Mouse (Mus musculus): ENCODE data around the gene Ubl7.

DNA sequence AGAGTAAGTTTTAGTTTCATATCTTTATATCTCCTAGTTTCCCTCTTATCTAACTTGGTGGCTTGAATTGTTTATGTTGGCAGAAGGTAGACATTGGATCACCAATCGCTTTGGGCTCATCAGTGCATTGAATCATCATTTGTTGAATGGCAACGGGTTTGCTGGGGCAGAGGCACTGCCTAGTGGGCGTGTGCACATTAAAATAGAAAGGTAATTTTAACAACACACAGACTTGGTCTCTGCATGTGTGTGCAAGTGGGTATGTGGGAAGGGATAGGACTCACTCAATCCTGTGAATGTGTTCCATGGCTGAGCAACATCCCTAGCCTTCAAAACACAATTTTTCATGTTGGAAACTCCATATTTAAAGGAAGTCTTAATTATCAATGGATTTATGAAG is 35.8 kb upstream of the Ubl7 start:
- TF ChIP-seq MYC (IDR thresholded peaks at IDR 0.05; ENCODE audit: low read depth, low read length) = no peak
- TF ChIP-seq CTCF (conservative IDR thresholded peaks at IDR 0.05 in 1 of 2, IDR thresholded peaks at IDR 0.05 in 1 of 2; ENCODE audit: low read depth in 2 of 2, low read length in 2 of 2) = no peak
- no peak for TF ChIP-seq RCOR1 (conservative IDR thresholded peaks at IDR 0.05; ENCODE audit: low read depth, low read length)
- no peak for TF ChIP-seq ZC3H11A (IDR thresholded peaks at IDR 0.05; ENCODE audit: low read depth, low read length)
- TF ChIP-seq POLR2A (IDR thresholded peaks at IDR 0.05; ENCODE audit: low read depth, low read length) = no peak
- no peak for TF ChIP-seq SIN3A (IDR thresholded peaks at IDR 0.05; ENCODE audit: low read length)
- no peak for TF ChIP-seq HCFC1 (IDR thresholded peaks at IDR 0.05; ENCODE audit: low read depth, low read length)
- TF ChIP-seq ZNF384 (IDR thresholded peaks at IDR 0.05; ENCODE audit: low read depth, low read length) = no peak
- no peak for TF ChIP-seq NELFE (IDR thresholded peaks at IDR 0.05; ENCODE audit: low read depth, low read length)
